Mouse (Mus musculus) adrenal gland, postnatal 25 days (tissue): ENCODE measurements at regions not wholly inside any gene's neighbourhood (a gene's known extent, or its start where the extent isn't known, plus 50 kb on each side); places are given as distances from the start of the nearest gene placed in this dataset.

Experiments used
- DNase-seq: peaks from one replicate; pipeline ENCODE4 v3.0.0; 2021; ENCODE audit warnings: mixed read lengths

DNA sequence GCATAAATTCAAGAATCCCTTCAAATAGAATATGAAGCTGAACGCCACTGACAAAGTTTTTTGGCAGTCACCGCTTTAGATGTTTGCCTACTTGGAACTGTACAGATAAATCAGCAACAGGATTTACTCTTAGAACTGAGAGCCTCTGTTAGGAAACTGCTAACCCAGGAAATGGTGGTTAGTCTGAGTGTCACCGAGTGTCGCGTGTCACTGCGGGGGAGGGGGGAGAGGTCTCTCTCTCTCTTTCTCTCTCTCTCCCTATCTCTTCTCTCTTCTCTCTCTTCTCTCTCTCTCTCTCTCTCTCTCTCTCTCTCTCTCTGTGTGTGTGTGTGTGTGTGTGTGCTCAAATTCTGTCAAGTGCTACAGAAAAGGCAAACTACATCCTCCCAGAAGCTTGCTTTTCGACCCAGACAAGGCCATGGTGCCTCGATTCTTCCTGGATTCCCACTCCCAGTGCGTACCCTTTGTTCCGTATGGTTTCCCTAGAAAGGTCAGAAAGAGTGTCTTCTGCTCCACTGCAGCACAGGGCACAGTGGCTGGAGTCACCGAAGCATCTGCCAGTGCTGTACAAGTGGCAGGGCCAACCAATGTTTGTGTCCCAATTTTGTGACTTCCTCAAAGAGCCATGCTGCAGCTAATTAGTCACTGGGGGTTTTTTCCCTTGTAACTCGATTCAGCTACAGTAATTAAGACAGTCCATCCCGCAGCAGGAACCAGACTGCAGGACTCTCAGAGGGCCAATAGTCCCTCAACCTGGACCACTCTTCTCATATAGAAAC lies 87.0 kb downstream of the Cog6 start:
- no peak for DNase-seq

DNA sequence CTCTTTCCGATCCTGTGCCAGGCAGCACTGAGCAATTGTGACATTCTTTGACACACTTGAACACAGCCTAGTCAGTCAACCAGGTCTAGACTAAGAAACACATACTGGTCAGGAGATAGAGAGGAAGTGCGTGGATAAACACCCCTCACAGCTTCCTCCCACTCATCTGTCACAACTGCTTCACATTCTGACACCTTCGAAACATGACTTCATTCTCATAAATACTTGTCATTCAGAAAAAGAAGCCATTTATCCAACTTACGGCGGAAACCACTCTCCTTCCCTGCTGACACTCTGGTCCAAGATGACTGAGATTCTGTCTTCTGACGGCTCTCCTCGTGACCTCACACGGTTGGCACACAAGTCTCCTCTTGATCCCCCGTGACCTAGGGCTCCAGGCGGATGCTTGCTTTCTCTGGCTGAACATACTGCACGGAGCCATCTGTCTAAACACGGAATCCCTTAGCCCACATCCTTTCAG lies 89.6 kb downstream of the Cog6 start:
- DNase-seq = no peak

GRCm38 (mm10) chr3:52926549-52926948 lies 90.5 kb downstream of the Cog6 start:
- DNase-seq = no peak

- DNase-seq = peak; percentile 18
Measured at GRCm38 (mm10) chr3:52925223-52925622, 91.8 kb downstream of the Cog6 start.

GRCm38 (mm10) chr3:52924631-52925030 lies 92.4 kb downstream of the Cog6 start:
- DNase-seq = no peak

- DNase-seq = no peak
Measured at GRCm38 (mm10) chr3:52923824-52924559, 93.0 kb downstream of the Cog6 start.

DNA sequence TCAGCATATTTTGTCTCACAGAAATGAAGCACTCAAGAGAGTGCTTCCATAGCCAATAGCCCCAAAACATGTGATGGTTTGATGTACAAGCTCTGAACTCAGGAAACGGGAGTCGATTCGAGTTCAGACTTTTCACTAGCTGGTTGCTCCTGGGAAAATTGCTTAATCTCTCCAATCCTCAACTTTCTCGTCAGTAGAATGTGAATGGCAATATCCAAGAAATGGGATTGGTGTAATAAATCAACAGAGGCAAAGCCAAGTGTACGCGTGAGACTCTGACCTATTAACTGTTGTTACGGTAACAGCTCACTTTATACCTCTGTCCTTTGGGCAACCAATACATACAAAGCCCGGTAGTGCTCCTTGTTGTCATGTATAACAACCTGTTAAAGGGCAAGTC lies 94.6 kb downstream of the Cog6 start:
- DNase-seq = no peak

DNA sequence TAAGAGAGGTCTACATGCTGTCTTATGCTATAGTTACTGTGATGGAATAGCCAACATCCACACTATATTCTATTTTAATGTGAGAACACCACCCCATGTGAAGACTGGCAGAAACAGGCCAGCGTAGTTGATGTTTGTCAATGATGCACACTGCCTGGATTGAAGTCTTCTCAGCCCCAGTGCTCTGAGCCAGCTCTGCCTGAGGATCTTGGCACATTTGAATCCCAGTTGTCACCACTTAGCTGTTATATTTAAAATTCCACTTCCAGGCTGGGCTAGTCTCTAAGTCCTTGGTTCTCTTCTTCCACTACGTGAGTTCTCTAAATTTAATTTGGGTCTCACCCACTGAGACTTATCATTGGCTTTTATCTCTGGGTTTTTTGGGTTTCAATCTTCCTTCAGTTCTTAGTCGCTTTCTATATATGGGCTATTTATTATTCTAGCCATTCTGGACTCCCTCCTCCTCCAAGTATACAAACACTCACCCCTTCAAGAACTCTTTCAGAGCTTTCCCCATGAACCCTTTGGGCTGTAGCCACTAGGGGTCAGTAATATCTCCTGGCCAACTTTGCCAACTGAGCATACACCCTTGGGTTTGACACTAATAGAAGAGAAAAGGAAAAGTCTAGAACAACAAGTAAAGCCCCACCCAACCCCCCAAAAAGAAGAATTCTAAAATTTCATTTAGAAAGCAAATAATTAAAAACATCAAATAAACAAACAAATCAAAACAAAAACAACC lies 110.0 kb downstream of the Cog6 start:
- no peak for DNase-seq

DNA sequence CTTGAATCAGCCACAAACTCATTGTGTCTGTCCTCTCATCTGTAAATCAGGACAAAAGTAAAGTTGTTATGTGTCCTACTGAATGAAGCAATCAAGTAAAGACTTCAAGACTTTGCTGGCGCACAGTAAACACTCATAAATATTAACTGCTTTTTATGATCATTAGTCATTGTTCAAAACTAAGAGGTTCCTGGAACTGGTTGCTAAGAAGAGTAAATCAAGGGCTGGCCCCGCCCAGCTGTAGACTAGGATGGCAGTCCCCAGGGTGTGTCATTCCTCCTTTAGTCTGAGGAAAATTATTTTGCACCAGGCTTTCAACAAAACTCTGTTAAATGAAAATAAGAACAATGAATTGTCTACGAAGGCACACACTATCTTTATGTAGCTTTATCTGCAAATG lies 113.0 kb downstream of the Cog6 start:
- peak; percentile 36 for DNase-seq

- DNase-seq = no peak
Measured at GRCm38 (mm10) chr3:52897665-52898064, 119.4 kb downstream of the Cog6 start.

DNA sequence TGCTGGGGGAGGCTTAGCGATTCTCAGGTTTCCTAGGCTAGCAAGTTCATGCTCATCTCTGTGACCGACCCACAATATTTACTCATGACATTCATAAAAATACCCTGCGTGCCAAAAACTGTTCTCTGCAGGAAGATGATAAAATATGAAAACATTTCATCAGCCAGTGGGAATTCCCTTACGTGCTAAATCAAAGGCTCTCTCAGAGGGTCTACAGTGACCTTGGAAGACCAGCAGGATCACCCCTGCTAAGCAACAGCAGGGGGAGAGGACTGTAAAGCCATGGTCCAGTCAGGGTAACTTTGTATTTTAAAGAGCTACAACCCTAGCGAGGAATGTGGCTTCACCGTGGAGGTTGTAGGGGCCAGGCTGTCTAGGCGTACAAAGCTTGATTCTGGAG lies 120.6 kb downstream of the Cog6 start:
- no peak for DNase-seq

DNA sequence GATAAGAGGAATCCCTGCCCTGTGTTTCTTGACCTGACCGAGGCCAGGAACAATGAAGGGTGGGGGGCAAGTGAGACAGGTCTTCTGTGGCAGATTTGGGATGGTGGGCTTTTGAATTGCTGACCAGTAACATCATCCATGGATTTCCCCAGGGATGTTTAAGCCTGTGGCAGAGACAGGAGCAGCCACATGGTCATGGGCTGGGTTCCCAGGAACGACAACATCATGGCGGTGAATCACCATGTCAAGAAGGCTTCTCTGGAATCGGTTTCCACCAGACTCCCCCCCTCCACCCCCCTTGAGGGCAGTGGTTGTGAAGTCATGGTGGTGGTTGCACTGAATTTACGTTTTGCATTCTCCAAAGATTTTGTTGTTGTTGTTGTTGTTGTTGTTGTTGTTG lies 121.3 kb downstream of the Cog6 start:
- DNase-seq = no peak

GRCm38 (mm10) chr3:52894812-52895211 lies 122.2 kb downstream of the Cog6 start:
- no peak for DNase-seq

DNA sequence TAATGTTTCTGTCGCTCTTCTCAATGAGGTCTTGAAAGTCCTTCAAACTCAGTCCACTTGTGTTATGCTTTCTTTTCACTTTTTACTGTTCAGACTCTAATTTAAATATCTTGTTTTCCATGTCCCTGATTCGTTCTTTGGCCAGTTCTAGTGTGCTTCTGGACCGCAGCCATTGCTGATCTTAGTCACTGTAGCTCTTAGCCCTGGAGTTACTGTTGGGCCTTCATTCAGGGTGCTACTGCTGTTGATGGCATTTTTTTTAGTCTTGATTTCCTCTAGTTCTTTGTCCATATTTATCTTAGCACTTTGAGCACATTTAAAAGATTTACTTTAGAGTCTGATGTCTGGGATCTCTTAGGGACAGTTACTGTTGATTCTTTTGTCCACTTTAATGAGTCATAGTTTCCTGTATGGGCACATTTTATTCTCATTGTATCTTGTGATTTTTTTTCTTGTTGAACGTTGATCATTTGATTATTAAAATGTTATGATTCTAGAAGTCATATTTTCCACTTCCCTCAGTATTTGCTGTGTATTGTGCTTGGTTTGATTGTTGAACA lies 127.8 kb downstream of the Cog6 start:
- DNase-seq = peak; percentile 28

- DNase-seq = no peak
Measured at GRCm38 (mm10) chr3:52881981-52882380, 135.1 kb downstream of the Cog6 start.

DNA sequence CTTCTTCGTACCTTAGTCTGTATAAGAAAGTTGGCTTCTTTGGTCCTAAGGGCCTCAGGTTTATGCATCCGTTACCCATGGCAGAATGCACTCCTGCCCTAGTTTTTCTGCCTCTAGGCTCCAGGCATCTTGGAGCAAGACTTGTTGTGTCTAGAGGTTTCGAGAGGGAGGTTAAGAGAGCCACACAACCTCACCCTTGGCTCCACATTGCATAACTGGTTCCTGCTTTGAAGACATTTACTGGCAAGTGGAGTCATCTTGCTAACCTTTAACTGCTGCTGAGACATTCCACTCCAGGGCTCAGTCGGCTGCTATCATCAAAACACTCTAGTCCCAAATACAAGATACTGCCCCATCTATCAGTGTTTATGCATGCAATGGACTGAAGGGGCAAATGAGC lies 135.9 kb downstream of the Cog6 start:
- no peak for DNase-seq

DNA sequence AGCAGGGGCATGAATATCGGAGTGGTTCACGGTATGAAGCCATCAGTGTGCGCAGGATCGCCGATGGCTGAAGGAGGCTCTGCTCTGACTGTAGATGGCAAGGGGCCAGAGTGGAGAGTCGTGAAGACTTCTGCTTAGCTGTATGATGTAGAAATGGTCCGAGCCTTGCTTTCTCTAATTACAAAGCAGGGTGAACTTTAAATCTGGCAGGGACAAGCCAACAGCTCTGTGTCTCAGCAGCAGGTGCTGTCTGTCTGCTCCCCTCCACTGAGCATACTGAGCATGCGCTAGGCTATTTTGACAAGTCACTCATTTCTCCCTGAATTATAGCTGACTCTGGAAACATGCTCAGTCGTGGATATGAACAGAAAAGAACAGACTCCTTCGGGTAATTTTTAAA lies 137.3 kb downstream of the Cog6 start:
- no peak for DNase-seq

DNA sequence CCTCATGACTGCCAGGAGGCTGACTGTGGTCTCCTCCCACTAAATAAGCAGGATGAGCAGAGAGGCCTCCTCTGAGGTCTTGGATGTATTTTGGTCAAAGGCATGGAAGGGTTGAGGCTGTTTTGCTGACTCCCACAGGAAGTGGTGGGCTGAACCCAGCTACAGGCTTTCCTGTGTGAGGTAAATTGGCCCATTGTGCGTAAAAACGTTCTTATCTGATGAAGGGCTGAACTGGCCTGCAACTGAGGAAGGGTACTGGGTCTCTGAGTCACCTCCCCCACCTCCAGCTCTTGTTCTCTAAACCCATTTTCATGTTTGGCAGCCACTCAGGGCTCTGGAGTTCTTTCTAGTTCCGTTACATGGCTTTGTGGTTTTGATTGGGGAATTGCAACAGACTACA lies 138.7 kb downstream of the Cog6 start:
- DNase-seq = no peak

DNA sequence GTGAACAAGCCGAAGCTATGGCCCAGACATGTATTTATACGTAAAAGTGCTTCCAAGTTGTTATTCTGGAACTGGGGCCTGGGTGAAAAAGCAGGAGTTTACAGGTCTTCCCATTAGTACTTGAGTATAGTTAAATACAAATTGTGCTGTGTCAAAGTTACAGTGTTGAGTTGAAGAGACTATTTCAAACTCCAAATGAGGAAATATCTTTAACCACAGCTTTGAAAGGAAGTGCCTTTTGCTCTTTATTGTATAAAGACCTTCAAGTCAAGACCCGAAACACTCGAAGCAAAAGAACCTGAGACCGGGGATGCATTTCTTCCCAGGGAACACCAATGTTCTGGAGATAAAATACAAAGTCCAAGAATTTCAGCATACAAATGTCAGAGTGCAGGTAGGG lies 144.8 kb downstream of the Cog6 start:
- DNase-seq = no peak

GRCm38 (mm10) chr3:52863146-52863849 lies 153.7 kb downstream of the Cog6 start:
- no peak for DNase-seq

GRCm38 (mm10) chr3:52862026-52862425 lies 155.0 kb downstream of the Cog6 start:
- no peak for DNase-seq

DNA sequence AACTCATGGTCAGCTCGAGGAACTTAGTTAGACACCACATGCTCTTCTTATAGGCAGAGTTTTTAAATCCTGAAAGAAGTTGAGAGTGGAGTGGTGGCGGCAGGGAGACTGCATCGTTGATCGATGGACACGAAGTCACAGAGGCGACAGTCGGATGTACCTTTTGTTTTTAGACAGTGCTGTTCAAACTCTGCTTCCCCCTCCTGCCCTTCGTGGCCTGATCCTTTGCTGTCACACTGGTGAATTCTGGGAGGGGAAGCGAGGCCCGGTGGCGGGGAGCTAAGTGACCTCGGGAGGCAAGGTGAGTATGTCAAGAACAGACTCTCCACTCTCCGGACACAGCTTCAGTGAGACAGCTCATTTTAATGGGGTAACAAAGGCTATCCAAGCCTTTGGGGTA lies 155.5 kb downstream of the Cog6 start:
- DNase-seq = no peak
